In genomic region chr7:139246086-139246485, GRCm38 (mm10) we compare ENCODE assay signal across 19 mouse cellular contexts. TPM values are rescaled to one million over a fixed set of nuclear protein-coding genes. Genes with fewer than 3 reads are reported as not detected.
DNase-seq lines count a peak whose midpoint lies in the region; ATAC-seq and TF ChIP-seq lines count a peak whose summit lies in the region.
"Had no signal": no experiment of that assay in that cellular context is flagged by ENCODE, and none has a peak within 500 bp of the region (broad histone marks: within the 10 kb centered on the region; RNA-seq: fewer than 3 reads in every experiment).

No protein-coding gene starts in this region.

- H3K27ac ChIP-seq in heart, embryonic 13.5 days (replicated peaks): 0 out of 2 replicates have a peak overlapping the region, but pooled peaks have one; percentile 12
- H3K27ac ChIP-seq in liver, postnatal 0 days (ENCODE audit: low read depth): no peak overlapping the region

- H3K4me1 ChIP-seq in heart, embryonic 13.5 days: peaks cover 53% of the 10 kb centered on the region
- peaks cover 12% of the 10 kb centered on the region; the same call in 1 of the 2 replicates for H3K4me1 ChIP-seq in liver, postnatal 0 days (ENCODE audit: insufficient read depth)

- no peak overlapping the region for H3K4me2 ChIP-seq in heart, embryonic 13.5 days
- H3K4me2 ChIP-seq in liver, postnatal 0 days (ENCODE audit: low read depth, low read length): no peak overlapping the region
- H3K4me2 ChIP-seq: midbrain, embryonic 11.5 days had no signal

- no peaks in the 10 kb centered on the region for H3K27me3 ChIP-seq in heart, embryonic 13.5 days (replicated peaks)
- no peaks in the 10 kb centered on the region for H3K27me3 ChIP-seq in liver, postnatal 0 days (ENCODE audit: insufficient read depth, low read length)

- 78% methylated on average over 5 of the region's 5 CpGs for WGBS in heart, embryonic 13.5 days
- WGBS in liver, postnatal 0 days (ENCODE audit: insufficient replicate concordance): 72% methylated on average over 5 of the region's 5 CpGs

- TF ChIP-seq EP300 in liver, postnatal 0 days (IDR thresholded peaks at IDR 0.05; ENCODE audit: low read depth): no peak

- H3K4me3 ChIP-seq in heart, embryonic 13.5 days: no peak overlapping the region
- H3K4me3 ChIP-seq in liver, postnatal 0 days (ENCODE audit: low read depth, low read length): no peak overlapping the region

- no peak for DNase-seq in heart, adult 8-10 months (ENCODE audit: low spot score)
- DNase-seq in right cerebral cortex, postnatal 25 days: peak; percentile 47
- no peak for DNase-seq in right cerebral cortex, postnatal 14 days
- DNase-seq in adrenal gland, adult 8-10 months: peak; percentile 53
- DNase-seq in retina, embryonic 14.5 days (ENCODE audit: low spot score): peak; percentile 32
- DNase-seq in liver, postnatal 0 days: no peak
- DNase-seq in lung, postnatal 25 days (ENCODE audit: low spot score): no peak
- DNase-seq: cerebellum, postnatal 14 days; heart, adult 11 months; spleen, adult 18-20 months; thymus, adult 18-20 months had no signal

- H3K9ac ChIP-seq in heart, embryonic 13.5 days: peak overlapping the region; percentile 24; the same call in 1 of the 2 replicates
- no peak overlapping the region for H3K9ac ChIP-seq in liver, postnatal 0 days (replicated peaks)

- H3K36me3 ChIP-seq in heart, embryonic 13.5 days: no peaks in the 10 kb centered on the region
- no peaks in the 10 kb centered on the region for H3K36me3 ChIP-seq in liver, postnatal 0 days (replicated peaks; ENCODE audit: insufficient read depth, low read length)

- no peaks in the 10 kb centered on the region for H3K9me3 ChIP-seq in heart, embryonic 13.5 days
- H3K9me3 ChIP-seq in liver, postnatal 0 days (ENCODE audit: low read length): no peaks in the 10 kb centered on the region

- ATAC-seq in heart, embryonic 13.5 days (ENCODE audit: extremely low read depth, insufficient number of reproducible peaks, low FRiP score, low TSS enrichment): no peak
- ATAC-seq in liver, postnatal 0 days: no peak
- ATAC-seq: activated CD4-positive, CD25-positive, alpha-beta regulatory T cell, adult 4 months; inflammation-experienced regulatory T-cells, adult 6 months; lung, postnatal 0 days had no signal

- TF ChIP-seq CTCF in liver, postnatal 0 days (IDR thresholded peaks at IDR 0.05; ENCODE audit: low read depth): no peak

RNA-seq across cellular contexts. Expression of gene Pwwp2b, which starts 2.2 kb away (rescaled TPM):
- polyA plus RNA-seq in heart, embryonic 13.5 days (2015; fragmentation: Nextera tagmentation; extraction: Ambion mirVana): 7.3 and 8.0 TPM in 2 replicates
- 10 to 100 TPM in 2 of 4 experiments, 1 to 10 TPM in 2; 8.1 to 12.5 (median 10.0) TPM for total RNA-seq in heart, adult 8-10 months (2022)
- 10 to 100 TPM; 13.5 to 20.4 (median 17.0) TPM for total RNA-seq in adrenal gland, adult 8-10 months (2022)
- polyA plus RNA-seq in liver, postnatal 0 days (2015; fragmentation: Nextera tagmentation; extraction: Ambion mirVana): 1.3 and 1.5 TPM in 2 replicates

RNA-seq across cellular contexts. Expression of gene Stk32c, which starts 33.0 kb away (rescaled TPM):
- 0.11 TPM in 1 of 2 replicates, not detected in the other for polyA plus RNA-seq in heart, embryonic 13.5 days (2015; fragmentation: Nextera tagmentation; extraction: Ambion mirVana)
- under 1 TPM; 0.41 to 0.92 (median 0.43) TPM for total RNA-seq in heart, adult 8-10 months (2022)
- total RNA-seq in adrenal gland, adult 8-10 months (2022): 1 to 10 TPM; 4.0 to 6.7 (median 5.4) TPM
- not detected in 2 replicates for polyA plus RNA-seq in liver, postnatal 0 days (2015; fragmentation: Nextera tagmentation; extraction: Ambion mirVana)
- total RNA-seq: hematopoietic stem cell, adult 5-6 weeks; MEL had no signal
- polyA plus RNA-seq: liver, embryonic 11.5 days had no signal

RNA-seq across cellular contexts. Expression of gene Lrrc27, which starts 33.3 kb away (rescaled TPM):
- 2.3 and 3.3 TPM in 2 replicates for polyA plus RNA-seq in heart, embryonic 13.5 days (2015; fragmentation: Nextera tagmentation; extraction: Ambion mirVana)
- 10 to 100 TPM; 15.6 to 18.8 (median 16.4) TPM for total RNA-seq in heart, adult 8-10 months (2022)
- total RNA-seq in adrenal gland, adult 8-10 months (2022): 10 to 100 TPM in 1 of 4 experiments, 1 to 10 TPM in 3; 6.5 to 10.4 (median 7.7) TPM
- polyA plus RNA-seq in liver, postnatal 0 days (2015; fragmentation: Nextera tagmentation; extraction: Ambion mirVana): 0.43 and 0.78 TPM in 2 replicates

Comparison
In these comparisons a context has a peak if more than half of its experiments do, and no peak if none do; other contexts are left out.
1. DNase-seq: peak in right cerebral cortex, postnatal 25 days (single experiment), adrenal gland, adult 8-10 months (single experiment) and retina, embryonic 14.5 days (single experiment); none in heart, adult 8-10 months (single experiment), right cerebral cortex, postnatal 14 days (single experiment), liver, postnatal 0 days (single experiment) and lung, postnatal 25 days (single experiment).